Mouse (Mus musculus): ENCODE measurements around the gene Nfkbia. TPM values are rescaled to one million over a fixed set of nuclear protein-coding genes. Genes with fewer than 3 reads are reported as not detected.

Nfkbia gene
- polyA plus RNA-seq, 1 experiment from 2014 or later, result 63.9 TPM

GRCm38 (mm10) chr12:55440416-55440815 is 52.0 kb downstream of the Nfkbia start:
- Histone ChIP-seq H3K27ac (no peak overlapping the region), H3K4me3 (replicated peaks; ENCODE audit: low read length) (no peak overlapping the region), H3K9ac (no peak overlapping the region), H3K4me1 (replicated peaks; ENCODE audit: control insufficient read depth, insufficient read depth, low read length) (peaks cover 16% of the 10 kb centered on the region), H3K36me3 (replicated peaks; ENCODE audit: control insufficient read depth, insufficient read depth) (no peaks in the 10 kb centered on the region), H3K9me3 (ENCODE audit: control insufficient read depth, low read length) (no peaks in the 10 kb centered on the region), H3K27me3 (ENCODE audit: control insufficient read depth, insufficient read depth, low read length) (no peaks in the 10 kb centered on the region), H3K4me2 (replicated peaks) (no peak overlapping the region)
- ATAC-seq (ENCODE audit: low FRiP score), result no peak
- WGBS, result 81% methylated on average over 5 of the region's 5 CpGs
- DNase-seq (ENCODE audit: low spot score), result no peak

Other genes starting within 250 kb of the Nfkbia start
- 7.9 and 10.7 TPM in 2 replicates for gene 1110008L16Rik, start 193.1 kb downstream of the Nfkbia start, polyA plus RNA-seq (2014; fragmentation: Nextera tagmentation; extraction: Ambion mirVana)
- 23.4 and 24.2 TPM in 2 replicates for gene Ppp2r3c, start 189.6 kb downstream of the Nfkbia start, polyA plus RNA-seq (2014; fragmentation: Nextera tagmentation; extraction: Ambion mirVana)
- gene Psma6, start 108.4 kb downstream of the Nfkbia start, polyA plus RNA-seq (2014; fragmentation: Nextera tagmentation; extraction: Ambion mirVana), result 403 and 442 TPM in 2 replicates
- gene Aldoart2, start 72.6 kb upstream of the Nfkbia start, polyA plus RNA-seq (2014; fragmentation: Nextera tagmentation; extraction: Ambion mirVana), result not detected in 2 replicates
- 0.90 and 1.7 TPM in 2 replicates for gene Insm2, start 106.8 kb upstream of the Nfkbia start, polyA plus RNA-seq (2014; fragmentation: Nextera tagmentation; extraction: Ambion mirVana)